Mouse (Mus musculus) left cerebral cortex, adult 2 months (tissue): Measurements from ENCODE around the gene Ust. TPM values are rescaled to one million over a fixed set of nuclear protein-coding genes. Genes with fewer than 3 reads are reported as not detected.

Experiments
- DNase-seq, 2 experiments: peaks; one replicate each; pipeline ENCODE4 v3.0.0; 2021 to 2022; ENCODE audit warnings: low spot score in 2 of 2, mixed read lengths in 1 of 2; ENCODE audit errors: extremely low spot score in 1 of 2
- H3K27ac ChIP-seq: fragments of 200-600 bp; 2 replicates; pipeline ENCODE4 v1.8.1; 2022
- H3K4me3 ChIP-seq: fragments of 200-600 bp; 2 replicates; pipeline ENCODE4 v1.8.1; 2022
- CTCF ChIP-seq: fragments of 200-600 bp; IDR thresholded peaks from 2 replicates; pipeline ENCODE4 v1.8.1; 2022; ENCODE audit warnings: antibody characterized with exemption, mild to moderate bottlenecking, moderate library complexity
- intact Hi-C: fragments of 180-260 bp; cut with DNase I; formaldehyde crosslinking; loops from one replicate; pipeline ENCODE4 v1.15.1; 2025
- total RNA-seq, 2 experiments: library from RNA; stranded (reverse); gene quantifications; 2 replicates each; pipeline ENCODE4 v1.2.3; 2021

The Ust gene
- total RNA-seq, 2 experiments from 2014 or later = 16.9 to 22.6 TPM

GRCm38 (mm10) chr10:8520766-8521395 is 2.3 kb upstream of the Ust start:
- intact Hi-C loops = no loop called here
- Histone ChIP-seq H3K27ac (no peak overlapping the region), H3K4me3 (no peak overlapping the region)
- no peak for TF ChIP-seq CTCF
- DNase-seq = no peak

- Histone ChIP-seq H3K4me3 (peak overlapping the region; percentile 85), H3K27ac (no peak overlapping the region; the same call in 1 of the 2 replicates)
- TF ChIP-seq CTCF = peak; percentile 25
- intact Hi-C loops = loop anchor here (2.0 to 10.0 kb wide), 4 partner anchors 92 to 634 kb away; no protein-coding TSS in a partner anchor
- no peak for DNase-seq
Observed at GRCm38 (mm10) chr10:8519014-8519491, 428 bp upstream of the Ust start.

DNA sequence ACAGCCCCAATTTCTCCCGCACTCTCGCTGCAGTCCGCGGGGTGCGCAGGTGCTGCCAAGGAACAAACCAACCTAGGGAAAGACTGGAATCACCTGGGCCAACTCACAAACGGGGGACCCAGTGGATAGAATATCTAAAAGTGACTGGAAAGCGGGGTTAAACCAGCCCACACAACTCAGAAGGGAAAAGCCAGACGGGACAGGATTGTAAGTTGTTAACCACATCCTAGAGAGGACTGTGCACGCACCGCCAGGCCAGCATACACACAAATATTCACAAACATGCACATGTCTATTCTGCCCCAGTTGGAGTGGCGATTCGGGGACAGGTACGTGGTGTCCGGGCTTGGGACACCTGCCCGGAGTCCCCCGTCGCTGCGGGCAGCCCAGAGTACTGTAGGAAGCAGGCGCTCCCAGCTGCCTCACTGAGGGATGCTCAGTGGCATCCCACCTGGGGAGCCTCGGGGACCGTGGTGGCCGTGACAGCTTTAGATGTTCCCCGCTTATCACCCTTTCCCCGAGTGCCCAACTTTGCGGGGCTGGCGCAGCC is 959 bp downstream of the Ust start:
- intact Hi-C loops = loop anchor here (2.0 to 10.0 kb wide), 4 partner anchors 90 to 633 kb away; no protein-coding TSS in a partner anchor
- Histone ChIP-seq H3K27ac (peak overlapping the region; percentile 16), H3K4me3 (peak overlapping the region; percentile 85)
- no peak for TF ChIP-seq CTCF
- peak; percentile 15 to 23 for DNase-seq

DNA sequence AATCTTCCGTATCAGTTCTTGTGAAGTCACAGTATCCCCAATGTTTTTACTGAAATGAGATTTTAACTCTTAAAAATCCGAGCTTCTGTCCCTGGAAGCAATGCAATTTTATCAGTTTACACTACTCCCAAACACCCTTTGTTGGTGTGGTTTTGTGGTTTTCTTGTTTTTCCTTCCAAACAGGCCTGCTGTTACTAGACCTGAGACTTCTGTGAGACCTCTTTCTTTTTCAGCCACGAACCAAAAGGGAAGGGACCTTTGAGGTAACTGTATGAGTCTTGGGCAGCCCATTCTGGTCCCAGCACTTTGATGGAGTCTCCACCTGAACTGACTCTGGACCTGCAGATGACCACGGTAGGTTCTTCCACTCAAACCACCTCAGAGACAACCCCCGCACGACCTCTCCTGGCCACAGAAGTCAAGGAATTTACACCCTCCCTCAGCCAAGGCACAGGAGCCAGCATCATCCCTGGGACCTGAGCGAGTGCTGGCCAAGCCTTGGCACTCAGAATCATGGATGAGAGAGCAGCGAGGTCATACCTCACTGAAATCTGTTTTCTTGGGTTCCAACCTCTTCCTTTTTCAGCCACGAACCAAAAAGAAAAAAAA is 1.6 kb downstream of the Ust start:
- no peak overlapping the region for H3K27ac ChIP-seq
- no peak for TF ChIP-seq CTCF
- DNase-seq = no peak
- intact Hi-C loops = loop anchor here (5.0 to 10.0 kb wide), 3 partner anchors 90 to 632 kb away; no protein-coding TSS in a partner anchor
- peak overlapping the region; percentile 85 for H3K4me3 ChIP-seq

DNA sequence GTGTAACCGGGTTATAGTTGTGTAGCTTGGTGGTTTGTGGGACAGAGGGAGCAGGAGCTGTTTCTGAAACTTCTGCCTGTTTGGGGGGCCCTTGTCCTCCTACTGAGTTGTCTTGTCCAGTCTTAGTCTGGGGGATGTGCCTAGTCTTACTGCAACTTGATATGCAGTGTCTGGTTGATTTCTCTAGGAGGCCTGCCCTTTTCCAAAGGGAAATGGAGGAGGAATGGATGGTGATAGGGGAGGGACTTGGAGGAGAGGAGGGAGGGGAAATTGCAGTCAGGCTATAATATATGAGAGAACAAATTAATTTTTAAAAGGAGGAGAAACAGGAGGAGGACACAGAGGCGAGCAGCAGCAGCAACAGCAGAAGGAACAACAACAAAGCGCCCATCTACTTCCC is 4.9 kb downstream of the Ust start:
- DNase-seq = no peak
- H3K27ac ChIP-seq = no peak overlapping the region
- H3K4me3 ChIP-seq = no peak overlapping the region
- no peak for TF ChIP-seq CTCF
- intact Hi-C loops = loop anchor here (10.0 kb wide), 1 partner anchor 629 kb away; no protein-coding TSS in a partner anchor

GRCm38 (mm10) chr10:8512222-8512621 is 6.4 kb downstream of the Ust start:
- DNase-seq = no peak
- Histone ChIP-seq H3K27ac (no peak overlapping the region), H3K4me3 (no peak overlapping the region)
- no peak for TF ChIP-seq CTCF
- intact Hi-C loops = loop anchor here (10.0 kb wide), 1 partner anchor 627 kb away; no protein-coding TSS in a partner anchor

DNA sequence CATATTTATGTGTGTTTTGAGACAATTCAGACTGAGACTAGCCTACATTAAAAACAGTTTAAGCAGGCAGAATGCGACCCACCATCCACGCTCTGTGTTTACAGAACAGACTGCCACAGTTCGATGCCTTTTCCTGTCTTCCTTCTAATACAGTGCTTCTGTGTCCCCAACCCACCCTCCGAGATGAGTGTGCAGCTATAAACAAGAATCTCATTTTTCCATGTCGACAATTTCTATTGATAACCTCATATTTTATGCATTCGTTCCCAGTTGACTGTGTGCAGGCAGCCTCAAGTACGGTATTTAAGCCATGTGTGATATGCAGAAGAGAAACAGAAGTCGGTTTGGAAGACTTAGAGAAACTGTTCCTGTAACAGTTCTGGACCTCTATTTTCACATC is 6.9 kb downstream of the Ust start:
- H3K4me3 ChIP-seq = no peak overlapping the region
- intact Hi-C loops = loop anchor here (10.0 kb wide), 1 partner anchor 627 kb away; no protein-coding TSS in a partner anchor
- no peak for TF ChIP-seq CTCF
- H3K27ac ChIP-seq = no peak overlapping the region
- no peak for DNase-seq

DNA sequence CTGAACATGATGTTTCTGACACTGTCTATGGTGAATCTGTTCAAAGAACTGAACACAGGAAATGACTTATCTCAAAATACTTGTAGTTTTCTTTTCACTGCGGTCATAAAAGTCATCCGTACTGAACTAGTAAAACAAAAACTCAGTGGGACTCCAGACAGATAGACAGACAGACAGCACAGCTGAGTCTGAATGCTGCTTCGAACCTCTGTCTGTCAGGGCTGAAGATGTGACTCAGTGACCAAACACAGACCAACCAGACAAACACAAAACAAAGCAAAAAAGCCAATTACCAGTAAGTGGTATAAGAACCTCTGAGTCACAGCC is 12.4 kb downstream of the Ust start:
- Histone ChIP-seq H3K27ac (no peak overlapping the region), H3K4me3 (no peak overlapping the region)
- no peak for DNase-seq
- no peak for TF ChIP-seq CTCF
- intact Hi-C loops = no loop called here

DNA sequence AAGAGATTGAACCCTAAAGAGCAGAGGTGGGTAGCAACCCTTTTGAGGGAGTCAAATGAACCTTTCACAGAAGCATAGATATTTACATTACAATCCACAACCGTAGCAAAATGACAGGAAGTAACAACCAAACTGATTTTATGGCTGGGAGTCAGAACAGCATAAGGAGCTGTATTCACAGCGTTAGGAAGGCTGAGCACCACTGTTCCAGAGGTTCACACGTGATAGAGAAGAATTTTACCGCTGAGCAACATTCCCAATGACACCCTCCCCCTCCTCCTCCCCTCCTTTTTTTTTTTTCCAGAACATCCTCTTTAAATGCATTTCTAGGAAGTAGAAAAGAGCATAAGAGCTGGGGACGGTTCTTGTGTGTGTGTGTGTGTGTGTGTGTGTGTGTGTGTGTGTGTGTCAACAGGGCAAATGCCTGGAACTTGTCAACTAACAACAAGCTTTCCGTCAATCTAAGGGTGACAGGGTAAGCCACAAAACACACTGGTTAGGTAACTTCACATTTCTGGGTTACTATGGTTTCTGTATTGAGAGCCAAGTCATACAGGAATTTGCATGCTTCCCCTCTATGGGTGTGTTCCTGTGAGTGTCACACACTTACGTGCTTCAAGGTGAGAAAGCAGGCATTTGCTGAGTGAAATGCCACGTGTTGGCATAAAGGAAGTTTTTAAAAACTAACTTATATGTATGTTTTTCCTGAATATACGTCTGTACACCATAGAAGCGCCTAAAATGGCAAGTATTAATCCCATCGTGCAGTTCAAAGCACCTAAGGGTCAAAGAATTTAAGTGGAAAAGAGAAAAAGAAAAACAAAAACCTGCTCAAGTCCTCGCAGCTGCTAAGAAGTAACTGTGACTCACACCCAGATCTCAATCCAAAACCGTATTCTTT is 13.0 kb downstream of the Ust start:
- Histone ChIP-seq H3K4me3 (no peak overlapping the region), H3K27ac (no peak overlapping the region)
- intact Hi-C loops = no loop called here
- DNase-seq = no peak
- no peak for TF ChIP-seq CTCF

- Histone ChIP-seq H3K4me3 (no peak overlapping the region), H3K27ac (no peak overlapping the region)
- no peak for TF ChIP-seq CTCF
- DNase-seq = no peak
- intact Hi-C loops = no loop called here
Observed at GRCm38 (mm10) chr10:8504832-8505231, 13.8 kb downstream of the Ust start.
